In genomic region chr9:114779984-114780745, GRCm38 (mm10) we compare ENCODE assay signal across 8 mouse cellular contexts. TPM values are rescaled to one million over a fixed set of nuclear protein-coding genes. Genes with fewer than 3 reads are reported as not detected.
A peak's percentile ranks its signal among the peaks of the same experiment; 100 is the strongest.
DNase-seq lines count a peak whose midpoint lies in the region; ATAC-seq and TF ChIP-seq lines count a peak whose summit lies in the region.

No protein-coding gene starts in this region.

- peaks cover 7% of the 10 kb centered on the region; the same call in 1 of the 2 replicates for H3K36me3 ChIP-seq in heart, embryonic 13.5 days
- H3K36me3 ChIP-seq in liver, postnatal 0 days (replicated peaks; ENCODE audit: insufficient read depth, low read length), result no peaks in the 10 kb centered on the region

- peak overlapping the region; percentile 75 for H3K4me3 ChIP-seq in heart, embryonic 13.5 days
- H3K4me3 ChIP-seq in liver, postnatal 0 days (ENCODE audit: low read depth, low read length), result peak overlapping the region; percentile 65

- H3K27me3 ChIP-seq in heart, embryonic 13.5 days (replicated peaks), result no peaks in the 10 kb centered on the region
- no peaks in the 10 kb centered on the region for H3K27me3 ChIP-seq in liver, postnatal 0 days (ENCODE audit: insufficient read depth, low read length)

- no peak for ATAC-seq in heart, embryonic 13.5 days (ENCODE audit: extremely low read depth, insufficient number of reproducible peaks, low FRiP score, low TSS enrichment)
- ATAC-seq in liver, postnatal 0 days, result 0 out of 2 replicates have a peak, but pooled peaks have one; percentile 0

- no peaks in the 10 kb centered on the region for H3K9me3 ChIP-seq in heart, embryonic 13.5 days
- H3K9me3 ChIP-seq in liver, postnatal 0 days (ENCODE audit: low read length), result no peaks in the 10 kb centered on the region

- TF ChIP-seq CTCF in liver, postnatal 0 days (IDR thresholded peaks at IDR 0.05; ENCODE audit: low read depth), result no peak

- peaks cover 37% of the 10 kb centered on the region for H3K4me1 ChIP-seq in heart, embryonic 13.5 days
- H3K4me1 ChIP-seq in liver, postnatal 0 days (ENCODE audit: insufficient read depth), result peaks cover 20% of the 10 kb centered on the region

- DNase-seq in heart, adult 11 months, result peak; percentile 91
- no peak for DNase-seq in heart, postnatal 4 days
- peak; percentile 55 for DNase-seq in R1 (ENCODE audit: low read depth, low spot score)
- peak; percentile 29 for DNase-seq in liver, postnatal 0 days
- peak; percentile 25 to 36 for DNase-seq in thymus, postnatal 36 days
- DNase-seq in right cerebral cortex, postnatal 36 days (ENCODE audit: low spot score in 2 of 2), result no peak
- no peak for DNase-seq in urinary bladder, adult 18-20 months (ENCODE audit: low spot score in 2 of 2)

- H3K9ac ChIP-seq in heart, embryonic 13.5 days, result peak overlapping the region; percentile 86
- H3K9ac ChIP-seq in liver, postnatal 0 days (replicated peaks), result peak overlapping the region; percentile 81

- peak overlapping the region; percentile 86 for H3K27ac ChIP-seq in heart, embryonic 13.5 days (replicated peaks)
- H3K27ac ChIP-seq in liver, postnatal 0 days (ENCODE audit: low read depth), result peak overlapping the region; percentile 93

- 22% methylated on average over 23 of the region's 23 CpGs for WGBS in heart, embryonic 13.5 days
- 13% methylated on average over 23 of the region's 23 CpGs for WGBS in liver, postnatal 0 days (ENCODE audit: insufficient replicate concordance)

- H3K4me2 ChIP-seq in heart, embryonic 13.5 days, result peak overlapping the region; percentile 94
- H3K4me2 ChIP-seq in liver, postnatal 0 days (ENCODE audit: low read depth, low read length), result peak overlapping the region; percentile 86

- TF ChIP-seq EP300 in liver, postnatal 0 days (IDR thresholded peaks at IDR 0.05; ENCODE audit: low read depth), result no peak

RNA-seq across cellular contexts. Expression of gene Cmtm7, which starts 1.5 kb away (rescaled TPM):
- total RNA-seq in heart, postnatal 4 days (2021), result 10 to 100 TPM; 44.0 to 47.2 TPM
- 107 and 118 TPM in 2 replicates for polyA plus RNA-seq in heart, embryonic 13.5 days (2015; fragmentation: Nextera tagmentation; extraction: Ambion mirVana)
- polyA plus RNA-seq in liver, postnatal 0 days (2015; fragmentation: Nextera tagmentation; extraction: Ambion mirVana), result 57.7 and 58.2 TPM in 2 replicates

RNA-seq across cellular contexts. Expression of gene Cmtm6, which starts 49.2 kb away (rescaled TPM):
- total RNA-seq in heart, postnatal 4 days (2021), result 10 to 100 TPM; 32.5 to 33.6 TPM
- 34.6 and 37.5 TPM in 2 replicates for polyA plus RNA-seq in heart, embryonic 13.5 days (2015; fragmentation: Nextera tagmentation; extraction: Ambion mirVana)
- 27.7 and 30.1 TPM in 2 replicates for polyA plus RNA-seq in liver, postnatal 0 days (2015; fragmentation: Nextera tagmentation; extraction: Ambion mirVana)

Comparison
In these comparisons a context has a peak if more than half of its experiments do, and no peak if none do; other contexts are left out.
1. DNase-seq: peak in heart, adult 11 months (single experiment), R1 (single experiment), liver, postnatal 0 days (single experiment) and thymus, postnatal 36 days (2 of 2); none in heart, postnatal 4 days (single experiment), right cerebral cortex, postnatal 36 days (0 of 2) and urinary bladder, adult 18-20 months (0 of 2).